Mouse (Mus musculus) urinary bladder, postnatal 0 days (tissue): Measurements from ENCODE around the gene Gm13691. TPM values are rescaled to one million over a fixed set of nuclear protein-coding genes. Genes with fewer than 3 reads are reported as not detected.

Source experiments
- polyA plus RNA-seq: library from polyadenylated mRNA; unstranded; fragments of >200 nt; fragmentation: Nextera tagmentation; extraction: Ambion mirVana; gene quantifications from 2 replicates; pipeline ENCODE4 v1.2.1, GENCODE M21; 2015

Gm13691 gene
- not detected in 2 replicates for polyA plus RNA-seq

DNA sequence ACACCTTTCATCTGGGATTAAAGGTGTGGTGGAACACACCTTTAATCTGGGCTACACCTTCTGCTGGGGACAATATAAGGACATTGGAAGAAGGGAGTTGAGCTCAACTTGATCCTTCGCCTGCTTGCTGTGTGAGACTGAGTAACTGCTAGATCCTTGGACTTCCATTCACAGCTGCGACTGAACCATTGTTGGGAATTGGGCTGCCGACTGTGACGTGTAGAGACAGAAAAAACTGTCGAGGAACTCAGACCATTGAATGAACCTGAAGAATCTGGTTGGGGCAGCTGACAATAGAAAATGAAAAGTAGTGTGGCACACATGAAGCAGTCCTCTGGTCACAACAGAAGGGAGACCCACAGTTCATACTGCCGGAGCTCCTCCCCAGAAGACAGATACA, at the start of gene Gm13691:
Gm13691 (plus strand) TSS at position 301 of the 400 bp plus-strand sequence.

DNA sequence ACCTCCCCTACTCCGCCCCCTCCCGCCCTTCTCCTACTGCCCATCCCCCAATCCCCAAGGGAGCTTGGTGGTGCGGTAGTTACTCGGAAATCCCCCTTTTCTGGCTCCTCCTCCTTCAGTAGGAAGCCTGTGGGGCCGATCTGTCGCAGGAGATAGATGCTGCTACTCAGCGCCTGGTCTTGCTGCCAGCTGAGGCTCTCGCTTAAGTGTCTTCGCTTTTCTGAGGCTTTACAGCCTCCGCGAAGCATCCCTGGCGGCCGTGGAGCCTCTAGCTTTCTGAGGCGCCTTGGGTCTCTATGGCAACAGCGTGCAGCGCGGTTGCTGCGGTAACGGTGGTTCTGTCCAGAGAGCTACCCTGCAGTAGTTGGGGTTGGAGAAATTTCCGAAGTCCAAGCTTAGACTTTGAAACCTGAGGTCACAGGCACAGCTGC, 49.4 kb upstream of the Gm13691 start, which contains the start of gene Zswim2:
Zswim2 (minus strand) TSS at position 298 of the 431 bp plus-strand sequence.

DNA sequence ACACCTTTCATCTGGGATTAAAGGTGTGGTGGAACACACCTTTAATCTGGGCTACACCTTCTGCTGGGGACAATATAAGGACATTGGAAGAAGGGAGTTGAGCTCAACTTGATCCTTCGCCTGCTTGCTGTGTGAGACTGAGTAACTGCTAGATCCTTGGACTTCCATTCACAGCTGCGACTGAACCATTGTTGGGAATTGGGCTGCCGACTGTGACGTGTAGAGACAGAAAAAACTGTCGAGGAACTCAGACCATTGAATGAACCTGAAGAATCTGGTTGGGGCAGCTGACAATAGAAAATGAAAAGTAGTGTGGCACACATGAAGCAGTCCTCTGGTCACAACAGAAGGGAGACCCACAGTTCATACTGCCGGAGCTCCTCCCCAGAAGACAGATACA, 35.0 kb upstream of the Gm13691 start, which contains the start of gene Gm13698:
Gm13698 (plus strand) TSS at position 301 of the 400 bp plus-strand sequence.

DNA sequence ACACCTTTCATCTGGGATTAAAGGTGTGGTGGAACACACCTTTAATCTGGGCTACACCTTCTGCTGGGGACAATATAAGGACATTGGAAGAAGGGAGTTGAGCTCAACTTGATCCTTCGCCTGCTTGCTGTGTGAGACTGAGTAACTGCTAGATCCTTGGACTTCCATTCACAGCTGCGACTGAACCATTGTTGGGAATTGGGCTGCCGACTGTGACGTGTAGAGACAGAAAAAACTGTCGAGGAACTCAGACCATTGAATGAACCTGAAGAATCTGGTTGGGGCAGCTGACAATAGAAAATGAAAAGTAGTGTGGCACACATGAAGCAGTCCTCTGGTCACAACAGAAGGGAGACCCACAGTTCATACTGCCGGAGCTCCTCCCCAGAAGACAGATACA, 29.1 kb upstream of the Gm13691 start, which contains the start of gene Gm13693:
Gm13693 (plus strand) TSS at position 301 of the 400 bp plus-strand sequence.

DNA sequence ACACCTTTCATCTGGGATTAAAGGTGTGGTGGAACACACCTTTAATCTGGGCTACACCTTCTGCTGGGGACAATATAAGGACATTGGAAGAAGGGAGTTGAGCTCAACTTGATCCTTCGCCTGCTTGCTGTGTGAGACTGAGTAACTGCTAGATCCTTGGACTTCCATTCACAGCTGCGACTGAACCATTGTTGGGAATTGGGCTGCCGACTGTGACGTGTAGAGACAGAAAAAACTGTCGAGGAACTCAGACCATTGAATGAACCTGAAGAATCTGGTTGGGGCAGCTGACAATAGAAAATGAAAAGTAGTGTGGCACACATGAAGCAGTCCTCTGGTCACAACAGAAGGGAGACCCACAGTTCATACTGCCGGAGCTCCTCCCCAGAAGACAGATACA, 23.3 kb upstream of the Gm13691 start, which contains the start of gene Gm13695:
Gm13695 (plus strand) TSS at position 301 of the 400 bp plus-strand sequence.

DNA sequence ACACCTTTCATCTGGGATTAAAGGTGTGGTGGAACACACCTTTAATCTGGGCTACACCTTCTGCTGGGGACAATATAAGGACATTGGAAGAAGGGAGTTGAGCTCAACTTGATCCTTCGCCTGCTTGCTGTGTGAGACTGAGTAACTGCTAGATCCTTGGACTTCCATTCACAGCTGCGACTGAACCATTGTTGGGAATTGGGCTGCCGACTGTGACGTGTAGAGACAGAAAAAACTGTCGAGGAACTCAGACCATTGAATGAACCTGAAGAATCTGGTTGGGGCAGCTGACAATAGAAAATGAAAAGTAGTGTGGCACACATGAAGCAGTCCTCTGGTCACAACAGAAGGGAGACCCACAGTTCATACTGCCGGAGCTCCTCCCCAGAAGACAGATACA, 17.5 kb upstream of the Gm13691 start, which contains the start of gene Gm13696:
Gm13696 (plus strand) TSS at position 301 of the 400 bp plus-strand sequence.

DNA sequence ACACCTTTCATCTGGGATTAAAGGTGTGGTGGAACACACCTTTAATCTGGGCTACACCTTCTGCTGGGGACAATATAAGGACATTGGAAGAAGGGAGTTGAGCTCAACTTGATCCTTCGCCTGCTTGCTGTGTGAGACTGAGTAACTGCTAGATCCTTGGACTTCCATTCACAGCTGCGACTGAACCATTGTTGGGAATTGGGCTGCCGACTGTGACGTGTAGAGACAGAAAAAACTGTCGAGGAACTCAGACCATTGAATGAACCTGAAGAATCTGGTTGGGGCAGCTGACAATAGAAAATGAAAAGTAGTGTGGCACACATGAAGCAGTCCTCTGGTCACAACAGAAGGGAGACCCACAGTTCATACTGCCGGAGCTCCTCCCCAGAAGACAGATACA, 11.7 kb upstream of the Gm13691 start, which contains the start of gene Gm13694:
Gm13694 (plus strand) TSS at position 301 of the 400 bp plus-strand sequence.

DNA sequence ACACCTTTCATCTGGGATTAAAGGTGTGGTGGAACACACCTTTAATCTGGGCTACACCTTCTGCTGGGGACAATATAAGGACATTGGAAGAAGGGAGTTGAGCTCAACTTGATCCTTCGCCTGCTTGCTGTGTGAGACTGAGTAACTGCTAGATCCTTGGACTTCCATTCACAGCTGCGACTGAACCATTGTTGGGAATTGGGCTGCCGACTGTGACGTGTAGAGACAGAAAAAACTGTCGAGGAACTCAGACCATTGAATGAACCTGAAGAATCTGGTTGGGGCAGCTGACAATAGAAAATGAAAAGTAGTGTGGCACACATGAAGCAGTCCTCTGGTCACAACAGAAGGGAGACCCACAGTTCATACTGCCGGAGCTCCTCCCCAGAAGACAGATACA, 5.9 kb upstream of the Gm13691 start, which contains the start of gene Gm13697:
Gm13697 (plus strand) TSS at position 301 of the 400 bp plus-strand sequence.

Other genes starting within 250 kb of the Gm13691 start
- 1.9 and 2.7 TPM in 2 replicates for gene Fam171b, start 177.9 kb upstream of the Gm13691 start, polyA plus RNA-seq
- gene Zswim2, start 49.3 kb upstream of the Gm13691 start, polyA plus RNA-seq = not detected in 2 replicates
- not detected in 2 replicates for gene Gm13698, start 34.9 kb upstream of the Gm13691 start, polyA plus RNA-seq
- not detected in 2 replicates for gene Gm13693, start 29.1 kb upstream of the Gm13691 start, polyA plus RNA-seq
- not detected in 2 replicates for gene Gm13695, start 23.2 kb upstream of the Gm13691 start, polyA plus RNA-seq
- gene Gm13696, start 17.4 kb upstream of the Gm13691 start, polyA plus RNA-seq = not detected in 2 replicates
- gene Gm13694, start 11.6 kb upstream of the Gm13691 start, polyA plus RNA-seq = not detected in 2 replicates
- gene Gm13697, start 5.8 kb upstream of the Gm13691 start, polyA plus RNA-seq = not detected in 2 replicates